Mouse (Mus musculus): ENCODE results near the gene Apmap. TPM values are rescaled to one million over a fixed set of nuclear protein-coding genes. Genes with fewer than 3 reads are reported as not detected.

The Apmap gene
- polyA plus RNA-seq, 1 experiment from 2014 or later: 26.2 TPM

GRCm38 (mm10) chr2:150610097-150610496 is 1.7 kb upstream of the Apmap start:
- Histone ChIP-seq H3K4me3 (replicated peaks) (no peak overlapping the region), H3K4me1 (replicated peaks) (peaks cover 45% of the 10 kb centered on the region), H3K4me2 (no peak overlapping the region), H3K27me3 (no peaks in the 10 kb centered on the region), H3K36me3 (no peaks in the 10 kb centered on the region), H3K9me3 (replicated peaks) (no peaks in the 10 kb centered on the region), H3K27ac (peak overlapping the region; percentile 60), H3K9ac (no peak overlapping the region)
- 21% methylated on average over 3 of the region's 3 CpGs for WGBS (ENCODE audit: insufficient replicate concordance)
- DNase-seq (no peak), ATAC-seq (ENCODE audit: low read depth) (peak; percentile 21)

GRCm38 (mm10) chr2:150608872-150609560 is 649 bp upstream of the Apmap start:
- H3K27me3 ChIP-seq: no peaks in the 10 kb centered on the region
- H3K9ac ChIP-seq: peak overlapping the region; percentile 91
- WGBS (ENCODE audit: insufficient replicate concordance): 2% methylated on average over 10 of the region's 10 CpGs
- DNase-seq (peak; percentile 56), ATAC-seq (ENCODE audit: low read depth) (peak; percentile 35)
- peak overlapping the region; percentile 73 for H3K27ac ChIP-seq
- H3K4me2 ChIP-seq: peak overlapping the region; percentile 91
- H3K9me3 ChIP-seq (replicated peaks): no peaks in the 10 kb centered on the region
- peak overlapping the region; percentile 92 for H3K4me3 ChIP-seq (replicated peaks)
- H3K36me3 ChIP-seq: no peaks in the 10 kb centered on the region
- peaks cover 43% of the 10 kb centered on the region for H3K4me1 ChIP-seq (replicated peaks)

GRCm38 (mm10) chr2:150607086-150607485 is 1.3 kb downstream of the Apmap start:
- H3K27me3 ChIP-seq: no peaks in the 10 kb centered on the region
- H3K27ac ChIP-seq: no peak overlapping the region
- peak overlapping the region; percentile 92 for H3K4me3 ChIP-seq (replicated peaks)
- H3K4me2 ChIP-seq: peak overlapping the region; percentile 91
- 25% methylated on average over 1 of the region's 1 CpGs for WGBS (ENCODE audit: insufficient replicate concordance)
- DNase-seq: no peak
- ATAC-seq (ENCODE audit: low read depth): no peak
- no peaks in the 10 kb centered on the region for H3K9me3 ChIP-seq (replicated peaks)
- H3K36me3 ChIP-seq: no peaks in the 10 kb centered on the region
- peaks cover 45% of the 10 kb centered on the region for H3K4me1 ChIP-seq (replicated peaks)
- peak overlapping the region; percentile 91 for H3K9ac ChIP-seq

GRCm38 (mm10) chr2:150604802-150605201 is 3.6 kb downstream of the Apmap start:
- DNase-seq (no peak), ATAC-seq (ENCODE audit: low read depth) (no peak)
- Histone ChIP-seq H3K9me3 (replicated peaks) (no peaks in the 10 kb centered on the region), H3K27ac (no peak overlapping the region), H3K4me3 (replicated peaks) (no peak overlapping the region), H3K36me3 (peaks cover 4% of the 10 kb centered on the region; the same call in 1 of the 2 replicates), H3K9ac (no peak overlapping the region), H3K27me3 (no peaks in the 10 kb centered on the region), H3K4me1 (replicated peaks) (peaks cover 36% of the 10 kb centered on the region), H3K4me2 (no peak overlapping the region)
- 63% methylated on average over 2 of the region's 2 CpGs for WGBS (ENCODE audit: insufficient replicate concordance)

- 86% methylated on average over 2 of the region's 2 CpGs for WGBS (ENCODE audit: insufficient replicate concordance)
- Histone ChIP-seq H3K9ac (no peak overlapping the region), H3K27ac (no peak overlapping the region), H3K27me3 (no peaks in the 10 kb centered on the region), H3K4me3 (replicated peaks) (no peak overlapping the region), H3K9me3 (replicated peaks) (no peaks in the 10 kb centered on the region), H3K4me2 (no peak overlapping the region), H3K36me3 (peaks cover 7% of the 10 kb centered on the region; the same call in 1 of the 2 replicates), H3K4me1 (replicated peaks) (peaks cover 17% of the 10 kb centered on the region)
- DNase-seq (no peak), ATAC-seq (ENCODE audit: low read depth) (no peak)
Measured at GRCm38 (mm10) chr2:150602166-150602565, 6.2 kb downstream of the Apmap start.

GRCm38 (mm10) chr2:150600263-150600662 is 8.1 kb downstream of the Apmap start:
- H3K4me3 ChIP-seq (replicated peaks): no peak overlapping the region
- 87% methylated on average over 2 of the region's 2 CpGs for WGBS (ENCODE audit: insufficient replicate concordance)
- no peak overlapping the region for H3K9ac ChIP-seq
- peaks cover 11% of the 10 kb centered on the region for H3K36me3 ChIP-seq
- ATAC-seq (ENCODE audit: low read depth) (no peak), DNase-seq (no peak)
- 0 out of 2 replicates have a peak, but pooled peaks cover 5% of the 10 kb centered on the region for H3K4me1 ChIP-seq (replicated peaks)
- H3K27me3 ChIP-seq: no peaks in the 10 kb centered on the region
- no peak overlapping the region for H3K4me2 ChIP-seq
- no peaks in the 10 kb centered on the region for H3K9me3 ChIP-seq (replicated peaks)
- H3K27ac ChIP-seq: no peak overlapping the region

GRCm38 (mm10) chr2:150595411-150596190 is 12.8 kb downstream of the Apmap start:
- DNase-seq (no peak), ATAC-seq (ENCODE audit: low read depth) (no peak)
- Histone ChIP-seq H3K4me1 (replicated peaks) (no peaks in the 10 kb centered on the region), H3K27ac (no peak overlapping the region), H3K9me3 (replicated peaks) (no peaks in the 10 kb centered on the region), H3K27me3 (no peaks in the 10 kb centered on the region), H3K4me3 (replicated peaks) (no peak overlapping the region), H3K4me2 (no peak overlapping the region), H3K9ac (no peak overlapping the region), H3K36me3 (peaks cover 35% of the 10 kb centered on the region)
- 70% methylated on average over 3 of the region's 3 CpGs for WGBS (ENCODE audit: insufficient replicate concordance)

- H3K9ac ChIP-seq: no peak overlapping the region
- H3K4me1 ChIP-seq (replicated peaks): no peaks in the 10 kb centered on the region
- WGBS (ENCODE audit: insufficient replicate concordance): 89% methylated on average over 11 of the region's 11 CpGs
- ATAC-seq (ENCODE audit: low read depth) (no peak), DNase-seq (no peak)
- H3K27me3 ChIP-seq: no peaks in the 10 kb centered on the region
- no peaks in the 10 kb centered on the region for H3K9me3 ChIP-seq (replicated peaks)
- no peak overlapping the region for H3K27ac ChIP-seq
- no peak overlapping the region for H3K4me2 ChIP-seq
- peaks cover 75% of the 10 kb centered on the region for H3K36me3 ChIP-seq
- H3K4me3 ChIP-seq (replicated peaks): no peak overlapping the region
Measured at GRCm38 (mm10) chr2:150589076-150589475, 19.3 kb downstream of the Apmap start.

- peaks cover 29% of the 10 kb centered on the region for H3K36me3 ChIP-seq
- H3K4me1 ChIP-seq (replicated peaks): no peaks in the 10 kb centered on the region
- no peak overlapping the region for H3K27ac ChIP-seq
- H3K9me3 ChIP-seq (replicated peaks): no peaks in the 10 kb centered on the region
- no peak overlapping the region for H3K4me3 ChIP-seq (replicated peaks)
- no peak overlapping the region for H3K9ac ChIP-seq
- ATAC-seq (ENCODE audit: low read depth) (no peak), DNase-seq (no peak)
- no peak overlapping the region for H3K4me2 ChIP-seq
- no peaks in the 10 kb centered on the region for H3K27me3 ChIP-seq
- 46% methylated on average over 1 of the region's 1 CpGs for WGBS (ENCODE audit: insufficient replicate concordance)
Measured at GRCm38 (mm10) chr2:150579628-150580027, 28.7 kb downstream of the Apmap start.

GRCm38 (mm10) chr2:150578603-150579002 is 29.8 kb downstream of the Apmap start:
- Histone ChIP-seq H3K27me3 (no peaks in the 10 kb centered on the region), H3K4me3 (replicated peaks) (no peak overlapping the region), H3K4me2 (no peak overlapping the region), H3K9ac (no peak overlapping the region), H3K4me1 (replicated peaks) (no peaks in the 10 kb centered on the region), H3K9me3 (replicated peaks) (no peaks in the 10 kb centered on the region), H3K36me3 (peaks cover 19% of the 10 kb centered on the region), H3K27ac (no peak overlapping the region)
- 70% methylated on average over 5 of the region's 5 CpGs for WGBS (ENCODE audit: insufficient replicate concordance)
- ATAC-seq (ENCODE audit: low read depth) (no peak), DNase-seq (no peak)

- no peaks in the 10 kb centered on the region for H3K9me3 ChIP-seq (replicated peaks)
- ATAC-seq (ENCODE audit: low read depth) (no peak), DNase-seq (no peak)
- no peak overlapping the region for H3K4me3 ChIP-seq (replicated peaks)
- 77% methylated on average over 1 of the region's 1 CpGs for WGBS (ENCODE audit: insufficient replicate concordance)
- no peak overlapping the region for H3K4me2 ChIP-seq
- peaks cover 6% of the 10 kb centered on the region for H3K4me1 ChIP-seq (replicated peaks)
- peaks cover 9% of the 10 kb centered on the region; the same call in 1 of the 2 replicates for H3K36me3 ChIP-seq
- H3K27me3 ChIP-seq: no peaks in the 10 kb centered on the region
- H3K9ac ChIP-seq: no peak overlapping the region
- no peak overlapping the region for H3K27ac ChIP-seq
Measured at GRCm38 (mm10) chr2:150576256-150576655, 32.1 kb downstream of the Apmap start.

Measured in liver, embryonic 13.5 days (tissue).